Comparison of ENCODE assay signal across 10 mouse cellular contexts in genomic region chr3:132701368-132701767, GRCm38 (mm10). TPM values are rescaled to one million over a fixed set of nuclear protein-coding genes. Genes with fewer than 3 reads are reported as not detected.
DNase-seq lines count a peak whose midpoint lies in the region; ATAC-seq and TF ChIP-seq lines count a peak whose summit lies in the region.
"Had no signal": no experiment of that assay in that cellular context is flagged by ENCODE, and none has a peak within 500 bp of the region (broad histone marks: within the 10 kb centered on the region; RNA-seq: fewer than 3 reads in every experiment).

No protein-coding gene starts in this region.

- H3K27me3 ChIP-seq in Patski = no peaks in the 10 kb centered on the region
- H3K27me3 ChIP-seq: embryonic facial prominence, embryonic 12.5 days; intestine, embryonic 15.5 days had no signal

- CTCF ChIA-PET in Patski (lab: Charles Lee) = interaction anchor here (0.7 to 2.0 kb wide), 14 partner anchors 8 to 494 kb away, joined by 3 to 10 read pairs (median 4); partner anchors contain the start of genes Aimp1 and Tbck

- in situ Hi-C loops in Patski (cut with MboI; ENCODE audit: low pct_unique_long_range_greater_than_20kb) = loop anchor here (5.0 kb wide), 1 partner anchor 189 kb away; no protein-coding TSS in a partner anchor

- intact Hi-C loops in left cerebral cortex, adult 2 months (cut with DNase I) = loop anchor here (10.0 kb wide), 1 partner anchor 497 kb away; no protein-coding TSS in a partner anchor

- no peak overlapping the region for H3K4me3 ChIP-seq in left cerebral cortex, adult 2 months
- H3K4me3 ChIP-seq: embryonic facial prominence, embryonic 12.5 days; intestine, embryonic 15.5 days had no signal

- DNase-seq in cerebellum, postnatal 14 days = peak; percentile 24 to 29
- DNase-seq in cerebellum, adult 11 months = no peak
- no peak for DNase-seq in left cerebral cortex, adult 2 months (ENCODE audit: extremely low spot score in 1 of 2, low spot score in 2 of 2)
- no peak for DNase-seq in left cerebral cortex, adult 9 months (ENCODE audit: low spot score in 2 of 2)
- peak; percentile 19 for DNase-seq in Patski (ENCODE audit: low read depth, low spot score)
- DNase-seq in gastrocnemius, adult 18-20 months (ENCODE audit: low spot score) = no peak
- no peak for DNase-seq in cerebellum, adult 9-11 months

- POLR2A ChIA-PET in Patski (lab: Charles Lee) = interaction anchor here (0.5 to 1.3 kb wide), 4 partner anchors 18 to 617 kb away, joined by 3 to 4 read pairs (median 3); partner anchors contain the start of gene Dkk2

- TF ChIP-seq CTCF in left cerebral cortex, adult 2 months (IDR thresholded peaks at IDR 0.05) = peak; percentile 57
- TF ChIP-seq CTCF in Patski (IDR thresholded peaks at IDR 0.05) = peak; percentile 73

- H3K27ac ChIP-seq in left cerebral cortex, adult 2 months = no peak overlapping the region
- H3K27ac ChIP-seq: embryonic facial prominence, embryonic 12.5 days; intestine, embryonic 15.5 days had no signal

- ATAC-seq in Patski = no peak
- ATAC-seq in megakaryocyte progenitor cell, adult 5-6 weeks (replicated peaks; ENCODE audit: poor library complexity) = peak; percentile 97
- ATAC-seq: intestine, embryonic 15.5 days had no signal

RNA-seq across cellular contexts. Expression of gene Aimp1, which starts 17.2 kb away (rescaled TPM):
- 10 to 100 TPM; 47.2 to 58.1 TPM for total RNA-seq in left cerebral cortex, adult 2 months (2021)
- polyA plus RNA-seq in Patski (2021) = 169 TPM
- total RNA-seq in megakaryocyte progenitor cell, adult 5-6 weeks (2015) = 92.8 and 103 TPM in 2 replicates
- 110 and 121 TPM in 2 replicates for total RNA-seq in megakaryocyte progenitor cell, adult 5-6 weeks (2017)
- 10 to 100 TPM; 68.8 to 80.6 TPM for total RNA-seq in gastrocnemius, adult 18-20 months (2021)

RNA-seq across cellular contexts. Expression of gene Tbck, which starts 17.4 kb away (rescaled TPM):
- 10 to 100 TPM; 30.0 to 32.0 TPM for total RNA-seq in left cerebral cortex, adult 2 months (2021)
- polyA plus RNA-seq in Patski (2021) = 12.8 TPM
- 15.8 and 16.2 TPM in 2 replicates for total RNA-seq in megakaryocyte progenitor cell, adult 5-6 weeks (2015)
- 16.4 and 17.8 TPM in 2 replicates for total RNA-seq in megakaryocyte progenitor cell, adult 5-6 weeks (2017)
- total RNA-seq in gastrocnemius, adult 18-20 months (2021) = 1 to 10 TPM; 8.6 to 8.8 TPM

Comparison
In these comparisons a context has a peak if more than half of its experiments do, and no peak if none do; other contexts are left out.
1. DNase-seq: peak in cerebellum, postnatal 14 days (2 of 2) and Patski (single experiment); none in cerebellum, adult 11 months (single experiment), left cerebral cortex, adult 2 months (0 of 2), left cerebral cortex, adult 9 months (0 of 2), gastrocnemius, adult 18-20 months (single experiment) and cerebellum, adult 9-11 months (single experiment).